Mouse (Mus musculus) hindlimb bud, embryonic 11.5 days (tissue): ENCODE results near the gene Hist1h2bc.
"Not testable (repeated sequence)": the region's sequence is repeated elsewhere in the genome, so short reads cannot be mapped to it uniquely, and the experiment has no call there.

Experiments
- DNase-seq: peaks from one replicate; pipeline ENCODE4 v3.0.0-alpha.2; 2012; ENCODE audit warnings: low read depth, low spot score; ENCODE audit errors: extremely low spot score

Gene Hist1h2bc

DNA sequence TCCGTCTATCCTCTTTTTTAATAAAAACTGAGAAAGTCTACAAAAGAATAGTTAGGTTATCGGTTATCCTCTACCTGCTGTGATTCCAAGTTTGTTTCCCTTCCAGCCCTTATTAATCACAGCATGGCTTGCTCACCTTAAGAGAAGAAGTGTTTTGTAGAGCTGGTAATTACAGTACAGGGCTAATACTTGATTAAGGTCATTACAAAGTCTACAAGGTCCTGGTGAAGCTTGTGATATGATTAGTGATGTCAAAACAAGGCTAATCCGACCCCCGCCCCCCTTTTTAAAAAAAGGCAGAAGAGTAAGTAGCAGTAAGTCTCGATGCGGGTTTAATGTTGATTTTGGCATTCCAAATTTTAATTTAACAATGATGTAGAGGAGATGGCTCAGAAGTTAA is 15.0 kb downstream of the Hist1h2bc start:
- no peak for DNase-seq

DNA sequence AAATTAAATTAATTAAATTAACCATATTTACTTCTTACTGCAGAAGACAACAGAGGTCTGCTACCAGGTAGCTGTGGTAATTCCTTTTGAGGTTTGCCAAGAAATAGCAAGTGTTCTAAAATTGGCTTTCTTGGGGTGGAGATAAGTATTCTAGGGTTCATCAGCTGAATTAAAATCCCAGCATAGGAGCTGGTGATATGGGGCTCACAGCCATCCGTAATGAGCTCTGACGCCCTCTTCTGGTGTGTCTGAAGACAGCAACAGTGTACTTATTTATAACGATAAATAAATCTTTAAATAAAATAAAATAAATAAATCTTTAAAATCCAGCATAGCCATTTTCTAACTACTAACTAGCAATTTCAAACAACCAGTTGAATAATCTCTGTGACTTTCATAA is 15.8 kb downstream of the Hist1h2bc start:
- no peak for DNase-seq

DNA sequence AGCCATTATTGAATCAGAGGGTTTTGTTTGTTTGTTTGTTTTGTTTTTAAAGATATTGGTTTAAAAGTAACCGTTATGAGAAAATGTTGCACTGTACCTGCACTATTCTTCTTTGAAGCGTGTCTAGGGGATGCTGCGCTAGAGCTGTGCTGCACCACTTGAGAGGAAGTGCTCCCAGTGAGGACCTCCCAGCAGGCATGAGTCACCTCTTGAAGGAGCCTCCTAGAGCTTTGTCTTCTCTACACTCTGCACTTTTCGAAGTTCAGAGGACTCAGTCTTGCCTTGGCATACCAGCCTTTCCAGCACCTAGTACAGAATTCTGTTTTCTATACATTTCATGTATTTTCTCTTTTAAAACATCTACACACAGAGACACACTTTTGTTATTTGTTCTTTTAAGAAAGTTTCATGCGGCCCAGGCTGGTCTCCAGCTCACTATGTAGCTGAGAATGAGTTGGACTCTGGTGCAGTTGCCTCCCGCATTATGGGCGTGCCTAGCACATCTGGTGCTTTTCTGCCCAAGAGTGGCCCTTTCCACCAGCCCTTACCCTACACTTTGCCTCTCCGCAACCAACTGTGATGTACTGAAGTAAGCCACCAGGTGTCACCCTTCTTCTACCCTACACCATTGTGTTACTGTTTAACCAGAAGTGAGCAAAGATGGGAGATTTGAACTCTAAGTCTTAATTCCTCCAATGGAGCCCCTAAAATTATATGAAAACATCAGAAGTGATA is 17.0 kb downstream of the Hist1h2bc start:
- peak; percentile 83 for DNase-seq

DNA sequence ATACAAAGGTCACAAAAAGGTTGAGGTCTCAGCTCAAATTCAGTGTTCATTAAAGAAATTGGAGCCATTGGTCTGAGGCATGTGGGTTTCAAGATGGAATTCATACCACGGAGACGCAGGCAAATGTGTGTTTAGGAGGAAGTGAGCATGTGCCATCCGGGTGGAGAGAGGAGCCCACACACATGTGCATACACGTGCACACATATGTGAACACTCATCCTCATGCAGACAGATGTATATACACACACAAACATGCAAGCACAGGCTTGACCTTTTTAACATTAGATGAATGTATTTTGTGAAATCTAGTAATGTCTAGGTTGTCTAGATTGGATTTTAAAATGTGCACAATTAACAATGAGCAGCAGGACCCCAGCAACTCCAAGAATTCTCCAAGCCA is 18.2 kb downstream of the Hist1h2bc start:
- DNase-seq, result no peak

DNA sequence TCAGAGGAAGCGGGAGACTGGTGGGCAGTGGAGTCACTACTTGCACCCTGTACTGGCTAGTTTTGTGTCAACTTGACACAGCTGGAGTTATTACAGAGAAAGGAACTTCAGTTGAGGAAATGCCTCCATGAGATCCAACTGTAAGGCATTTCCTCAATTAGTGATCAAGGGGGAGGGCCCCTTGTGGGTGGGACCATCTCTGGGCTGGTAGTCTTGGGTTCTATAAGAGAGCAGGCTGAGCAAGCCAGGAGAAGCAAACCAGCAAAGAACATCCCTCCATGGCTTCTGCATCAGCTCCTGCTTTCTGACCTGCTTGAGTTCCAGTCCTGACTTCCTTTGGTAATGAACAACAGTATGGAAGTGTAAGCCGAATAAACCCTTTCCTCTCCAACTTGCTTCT is 18.8 kb downstream of the Hist1h2bc start:
- not testable (repeated sequence) for DNase-seq

DNA sequence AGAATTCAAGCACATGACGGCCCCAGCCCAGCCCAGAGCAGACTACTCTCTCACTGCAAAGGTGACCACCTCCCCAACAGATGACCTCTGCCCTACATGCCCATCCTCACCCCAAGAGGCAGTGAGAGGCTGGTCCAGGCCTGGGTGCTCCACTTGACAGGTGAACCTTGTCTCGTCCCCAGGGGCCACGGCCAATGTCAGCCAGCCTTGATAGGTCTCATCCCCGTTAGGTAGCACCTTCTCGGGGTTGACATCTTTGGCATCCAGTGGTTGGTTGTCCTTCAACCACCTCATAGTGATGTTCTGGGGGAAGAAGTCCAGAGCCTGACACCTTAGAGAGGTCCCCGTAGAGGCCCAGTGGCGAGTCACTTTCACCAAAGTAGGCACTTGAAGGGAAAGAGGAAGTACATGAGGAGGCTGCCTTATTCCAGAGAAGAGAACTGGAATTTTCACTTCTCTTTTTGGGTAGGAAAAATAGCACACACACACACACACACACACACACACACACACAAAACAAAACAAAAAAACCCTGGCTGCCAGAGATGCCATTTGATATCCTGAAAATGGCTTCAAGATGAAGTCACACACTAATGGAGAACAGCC is 21.9 kb downstream of the Hist1h2bc start:
- no peak for DNase-seq

DNA sequence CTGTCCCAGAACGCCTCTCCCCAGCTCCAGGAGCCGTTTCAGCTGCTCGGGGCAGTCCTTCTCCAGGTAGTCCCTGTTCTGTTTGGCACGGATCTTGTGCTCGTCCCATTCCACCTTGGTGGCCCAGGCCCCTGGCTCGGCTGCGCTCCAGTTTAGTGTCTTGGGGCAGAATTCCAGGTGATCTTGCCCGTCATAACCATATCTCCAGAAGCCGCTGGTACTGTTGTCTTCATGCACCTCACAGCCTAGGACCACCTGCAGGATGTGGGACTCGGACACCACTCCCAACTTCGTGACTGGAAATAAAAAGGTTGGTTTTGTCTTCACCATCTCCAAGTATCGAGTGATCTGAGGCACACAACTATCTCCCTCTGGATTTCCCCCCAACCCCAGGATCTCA is 22.8 kb downstream of the Hist1h2bc start:
- DNase-seq, result no peak

DNA sequence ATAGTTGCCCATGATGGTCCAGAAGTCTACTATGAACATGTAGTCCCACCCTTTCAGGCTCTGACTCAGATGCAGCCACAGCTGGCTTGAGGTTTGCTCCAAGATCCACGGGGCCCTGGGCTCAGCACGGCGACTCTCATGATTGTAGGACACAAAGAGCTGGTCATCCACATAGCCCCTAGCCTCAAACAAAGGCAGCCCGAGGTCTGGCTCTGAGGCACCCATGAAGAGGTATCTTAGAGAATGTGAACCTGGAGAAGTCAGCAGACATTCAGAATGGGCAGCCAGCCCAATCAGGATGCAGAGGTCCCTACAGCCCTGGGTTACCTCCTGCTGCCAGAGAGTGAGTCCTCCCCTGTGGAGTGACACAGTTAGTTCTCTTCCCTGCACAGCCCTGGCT is 24.0 kb downstream of the Hist1h2bc start:
- no peak for DNase-seq

DNA sequence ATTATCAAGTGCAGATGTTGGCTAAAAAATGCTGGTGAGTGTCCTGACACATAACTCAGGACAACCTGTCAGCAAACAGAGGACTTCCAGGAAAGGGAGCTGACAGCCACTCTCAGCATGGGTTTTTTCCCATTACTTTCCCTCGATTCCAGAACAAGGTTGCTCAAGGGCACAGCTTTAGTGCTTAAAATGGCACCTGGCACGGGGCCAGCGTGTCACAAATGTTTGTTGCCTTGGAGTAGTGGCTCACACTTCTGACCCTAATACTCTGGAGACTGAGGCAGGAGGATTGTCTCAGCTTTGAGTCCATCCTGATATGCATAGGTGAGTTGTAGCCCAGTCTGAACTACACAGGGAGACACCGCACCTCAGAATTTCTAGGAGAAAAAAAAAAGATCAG is 24.7 kb downstream of the Hist1h2bc start:
- DNase-seq, result no peak

DNA sequence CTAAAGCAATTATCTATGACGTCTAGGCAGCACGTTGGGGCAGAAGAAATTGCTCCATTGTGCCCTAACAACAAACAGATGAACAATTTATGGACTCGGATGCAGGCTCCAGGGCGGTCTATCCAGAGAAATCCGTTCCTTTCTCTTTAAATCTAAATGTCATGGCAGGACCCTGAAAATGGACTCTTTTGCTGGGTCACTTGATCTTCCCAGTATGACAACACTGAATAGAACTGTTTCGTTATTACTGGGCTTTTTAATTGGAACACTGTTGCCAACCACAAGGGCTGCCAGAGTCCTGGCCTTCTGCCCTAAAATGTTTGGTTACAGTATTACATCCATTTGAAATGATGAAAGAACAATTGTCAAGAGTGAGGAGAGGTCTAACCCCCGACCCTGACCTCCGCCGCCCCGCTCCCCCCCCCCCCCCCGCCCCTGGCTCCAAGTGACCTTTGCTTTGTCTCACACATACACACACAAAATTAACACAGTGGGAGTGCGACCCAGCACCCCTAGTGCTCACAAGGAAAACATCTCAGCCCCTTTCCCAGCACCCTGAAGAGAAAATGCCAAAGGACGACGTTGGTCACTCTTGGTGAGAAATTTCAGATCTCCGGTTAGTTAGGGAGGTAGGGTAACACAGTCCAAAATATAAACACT is 25.8 kb downstream of the Hist1h2bc start:
- no peak for DNase-seq

DNA sequence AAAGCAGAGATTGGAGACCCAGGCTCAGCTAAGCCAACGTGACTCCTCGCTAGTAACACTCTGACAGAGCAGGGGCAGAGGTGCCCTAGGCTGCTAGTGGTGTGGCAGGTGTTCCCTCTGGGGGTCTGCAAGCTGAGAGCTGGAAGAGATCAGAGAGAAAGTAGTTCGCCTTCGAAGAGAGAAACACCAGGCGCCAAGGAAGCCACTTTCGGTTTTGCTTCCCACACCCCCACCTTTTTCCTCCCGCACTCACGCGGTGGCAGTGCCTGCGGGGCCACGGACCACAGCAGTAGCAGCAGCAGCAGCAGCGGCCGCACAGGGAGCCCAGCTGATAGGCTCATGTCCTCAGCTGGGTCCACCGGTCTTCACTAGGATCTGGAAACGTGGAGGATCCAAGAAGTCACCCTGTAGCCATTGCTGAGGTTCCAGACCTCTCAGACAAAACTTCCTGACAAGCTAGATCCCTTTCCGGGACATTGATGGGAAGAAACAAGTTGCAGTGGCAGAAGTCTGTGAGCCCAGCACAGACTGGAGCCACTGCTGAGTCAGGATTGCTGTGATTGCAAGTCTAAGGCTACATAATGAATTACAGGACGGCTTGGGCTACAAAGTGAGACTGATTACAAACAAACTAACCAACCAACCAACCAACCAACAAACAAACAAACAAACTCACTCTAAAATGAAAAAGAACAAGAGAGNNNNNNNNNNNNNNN is 26.5 kb downstream of the Hist1h2bc start, which contains the start of gene Hfe:
Hfe (minus strand) TSS at position 481 of the 716 bp plus-strand sequence.
- DNase-seq, result no peak

DNA sequence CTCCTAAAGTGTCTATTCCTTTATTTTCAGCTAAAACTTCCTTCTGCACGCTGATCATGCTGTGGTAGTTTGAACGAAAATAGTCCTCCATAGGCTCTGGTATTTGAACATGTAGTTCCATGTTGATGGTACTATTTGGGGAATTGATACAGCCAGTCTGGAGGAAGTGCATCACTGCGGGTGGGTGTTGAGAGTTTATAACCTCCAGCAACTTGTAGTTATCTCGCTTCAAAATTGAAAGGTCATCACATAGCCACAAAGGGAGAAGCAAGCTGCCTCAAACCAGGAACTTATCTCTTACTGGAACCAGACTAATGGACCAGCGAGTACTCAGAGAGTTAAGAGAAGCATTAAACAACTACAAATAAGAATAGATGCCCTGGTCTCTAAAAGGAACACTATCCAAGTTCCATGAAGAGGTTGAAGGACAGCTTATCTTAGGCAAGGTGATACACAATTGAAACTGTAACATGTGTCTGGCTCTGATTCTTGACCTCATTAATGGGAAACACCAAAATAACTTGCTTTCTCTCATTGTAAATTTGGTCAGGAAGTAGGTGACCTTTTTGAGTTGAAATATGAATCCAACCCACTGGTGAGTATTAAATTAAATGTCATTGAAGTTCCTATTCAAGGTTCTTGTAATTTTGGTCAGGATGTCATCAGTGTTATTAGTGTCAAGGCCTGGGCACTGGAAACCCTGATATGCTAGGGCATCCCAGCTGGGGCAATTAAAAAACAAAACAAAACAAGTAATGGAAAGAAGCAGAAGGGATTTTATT is 32.5 kb downstream of the Hist1h2bc start:
- no peak for DNase-seq

DNA sequence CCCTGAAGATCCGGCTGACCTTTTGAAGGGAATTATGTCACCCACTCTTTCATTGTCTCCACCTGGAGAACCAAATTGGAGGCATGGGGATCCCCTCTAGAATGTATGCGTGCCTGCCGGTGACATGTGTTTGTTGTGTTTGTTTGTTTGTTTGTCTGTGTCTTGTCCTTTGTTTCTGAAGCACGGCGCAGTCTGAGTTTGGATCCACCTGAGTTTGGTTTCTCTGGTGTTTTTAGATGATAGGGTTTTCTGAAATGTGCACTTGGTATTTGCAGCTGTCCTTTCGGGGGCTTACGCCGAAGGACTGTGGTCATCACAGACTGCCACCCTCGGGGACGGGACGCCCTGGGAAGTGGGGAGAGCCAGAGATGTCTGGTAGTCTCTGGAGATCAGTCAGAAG is 33.2 kb downstream of the Hist1h2bc start:
- no peak for DNase-seq

DNA sequence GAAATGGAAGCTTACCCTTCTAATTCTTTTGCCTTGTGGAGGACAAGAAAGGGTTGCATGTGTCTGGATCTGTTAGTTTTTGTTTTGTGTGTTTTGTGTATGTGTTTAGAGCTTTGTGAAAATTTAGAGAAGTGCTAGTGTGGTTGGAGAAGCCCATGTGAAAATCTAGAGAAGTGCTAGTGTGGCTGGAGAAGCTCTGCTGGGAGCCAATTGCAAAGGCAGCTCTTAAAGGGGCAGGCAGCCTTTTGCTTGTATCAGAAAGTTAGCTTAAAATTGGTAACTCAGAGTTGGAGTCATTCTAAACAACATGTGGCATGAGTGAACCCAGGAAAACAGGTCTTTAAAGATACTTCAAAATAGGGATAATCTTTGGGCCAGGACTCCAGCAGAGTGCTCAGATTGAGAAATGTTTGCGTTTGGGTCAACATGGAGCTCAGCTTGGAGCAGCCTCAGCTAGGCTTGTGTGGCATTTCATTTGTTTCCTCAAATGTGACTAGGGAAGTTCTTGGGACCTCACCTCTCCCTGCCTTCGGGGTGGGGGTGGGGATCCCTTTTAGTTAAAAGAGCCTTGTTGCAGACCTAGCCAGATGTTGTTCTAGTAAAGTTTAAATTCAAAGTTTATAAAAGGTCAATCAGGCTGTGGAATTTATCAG is 33.7 kb downstream of the Hist1h2bc start:
- DNase-seq, result not testable (repeated sequence)

DNA sequence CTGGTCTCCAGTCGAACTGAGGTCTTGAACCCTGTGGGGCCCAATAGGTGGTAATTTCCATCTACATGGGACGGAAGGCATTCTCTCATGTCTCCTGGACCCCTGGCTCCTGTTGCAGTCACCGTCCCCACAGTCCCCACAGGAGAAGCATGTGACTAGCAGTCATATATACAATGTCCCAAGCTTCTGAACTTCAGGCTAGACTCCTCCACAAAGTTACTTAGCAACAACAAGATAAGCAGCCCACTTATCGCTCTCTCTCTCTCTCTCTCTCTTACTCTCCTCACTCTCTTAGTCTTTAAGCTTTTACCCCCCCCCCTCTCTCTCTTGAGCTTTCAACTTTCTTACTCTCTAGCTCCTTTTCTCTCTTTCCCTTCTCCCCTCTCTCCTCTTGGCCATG is 40.2 kb downstream of the Hist1h2bc start:
- DNase-seq, result no peak

DNA sequence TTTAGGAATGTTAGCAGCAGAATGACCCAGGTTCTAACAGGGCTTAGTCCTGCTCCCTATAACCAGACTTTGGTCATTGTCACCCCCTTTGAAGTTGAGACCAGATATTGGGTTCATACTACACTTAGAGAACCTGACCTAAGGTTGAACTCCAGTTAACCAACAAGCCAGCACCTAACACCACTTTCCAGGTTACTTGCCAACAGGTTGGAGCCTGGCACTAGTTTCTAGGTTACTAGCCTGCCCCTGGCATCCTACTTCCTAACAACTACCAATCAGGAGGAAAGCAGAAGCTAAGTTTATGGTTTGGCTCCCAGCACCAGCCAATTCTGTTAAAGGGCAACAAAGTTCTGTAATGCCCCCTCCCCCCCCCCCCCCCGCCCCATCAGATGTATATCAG is 41.2 kb downstream of the Hist1h2bc start:
- no peak for DNase-seq

DNA sequence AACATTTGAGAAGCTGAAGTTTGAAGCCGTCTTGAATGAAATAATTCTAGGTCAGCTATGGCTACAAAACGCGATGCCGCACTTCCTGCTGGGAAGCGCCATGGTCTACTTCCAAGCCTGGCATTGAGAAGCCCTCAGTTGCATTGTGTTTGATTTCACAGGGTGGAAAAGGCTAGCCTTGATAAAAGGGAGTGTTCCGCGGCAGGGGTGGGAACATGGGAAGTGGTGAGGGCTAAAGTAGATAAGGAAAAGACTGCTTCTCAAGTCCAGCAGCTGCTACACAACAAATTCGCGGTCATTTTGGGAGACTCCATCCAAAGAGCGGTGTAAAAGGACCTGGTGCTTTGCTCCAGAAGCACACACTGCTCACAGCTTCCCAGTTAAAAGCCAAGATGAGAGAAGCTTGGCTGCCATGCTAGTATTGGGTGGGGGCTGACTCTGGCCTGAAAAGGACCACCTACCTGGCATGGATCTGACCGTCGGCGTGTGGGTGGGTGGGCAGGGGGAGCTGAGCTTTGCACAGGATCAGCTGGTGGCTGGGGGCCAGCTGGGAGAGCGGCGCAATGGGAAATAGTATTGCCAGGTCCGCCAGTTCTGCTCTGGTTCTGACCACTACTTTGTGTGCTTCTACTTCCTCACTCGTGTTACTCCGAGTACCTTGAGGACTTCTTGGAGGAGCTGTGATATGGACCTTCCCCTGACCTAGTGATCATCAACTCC is 44.6 kb downstream of the Hist1h2bc start:
- DNase-seq, result no peak

DNA sequence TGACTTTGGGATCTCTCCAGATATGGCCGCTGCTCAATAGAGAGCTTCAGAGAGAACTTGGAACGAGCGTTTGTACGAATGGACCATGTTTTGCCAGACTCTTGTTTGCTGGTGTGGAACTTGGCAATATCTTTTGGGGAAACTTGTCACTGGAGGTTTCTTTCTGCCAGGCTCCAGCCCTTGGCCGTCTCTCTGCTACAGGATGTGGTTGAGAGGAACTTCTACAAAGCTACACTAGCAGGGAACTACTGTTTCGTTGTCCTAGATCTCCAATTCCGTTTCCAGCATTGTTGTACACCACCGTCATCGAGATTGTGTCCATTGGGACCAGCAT is 45.2 kb downstream of the Hist1h2bc start:
- DNase-seq, result no peak

DNA sequence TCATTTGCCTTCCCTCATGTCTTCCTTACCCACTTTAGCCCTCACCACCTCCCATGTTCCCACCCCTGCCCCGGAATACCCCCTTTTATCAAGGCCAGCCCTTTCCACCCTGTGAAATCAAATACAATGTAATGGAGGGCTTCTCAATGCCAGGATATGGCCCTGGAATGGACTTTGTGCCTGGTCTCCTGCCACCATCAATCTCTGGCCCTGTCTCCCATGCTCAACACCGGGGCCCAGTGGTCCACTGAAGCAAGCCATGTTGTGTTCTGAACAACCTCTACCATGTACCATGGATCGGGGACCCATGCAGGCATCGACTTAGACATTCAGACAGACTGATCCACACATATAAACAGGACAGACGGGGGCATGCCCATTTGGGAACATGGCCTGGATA is 45.7 kb downstream of the Hist1h2bc start:
- DNase-seq, result no peak

DNA sequence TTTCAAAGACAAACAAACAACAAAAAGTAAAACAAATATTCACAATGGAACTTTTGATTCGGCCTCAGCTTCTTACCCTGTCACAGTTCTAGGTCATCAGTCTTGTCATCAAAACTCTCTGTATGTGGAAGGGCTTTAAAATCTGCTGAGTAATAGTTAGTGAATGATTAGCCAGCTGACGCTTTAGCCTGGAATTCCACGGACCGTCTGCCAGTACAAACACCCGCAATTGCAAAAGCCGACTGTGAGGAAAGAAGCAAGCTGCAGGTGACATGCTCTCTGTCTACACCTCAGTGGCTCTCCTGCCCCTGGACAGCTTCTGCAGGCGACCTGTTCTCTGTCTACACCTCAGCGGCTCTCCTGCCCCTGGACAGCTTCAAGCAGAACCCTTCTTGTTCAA is 46.5 kb downstream of the Hist1h2bc start:
- no peak for DNase-seq
